Mouse (Mus musculus): ENCODE results near the gene Fxyd5.

GRCm38 (mm10) chr7:31033409-31034165, 8.7 kb downstream of the Fxyd5 start:
- no peak for TF ChIP-seq POLR2A (IDR thresholded peaks at IDR 0.05; ENCODE audit: low read depth, low read length)
- TF ChIP-seq CTCF (IDR thresholded peaks at IDR 0.05; ENCODE audit: borderline replicate concordance, insufficient read depth, low read length), result no peak

Data from embryonic fibroblast, embryonic 13.5 days (primary cell).